Comparison of ENCODE assay signal across 8 mouse cellular contexts in genomic region chr6:91684474-91684829, GRCm38 (mm10). TPM values are rescaled to one million over a fixed set of nuclear protein-coding genes. Genes with fewer than 3 reads are reported as not detected.
DNase-seq lines count a peak whose midpoint lies in the region; ATAC-seq and TF ChIP-seq lines count a peak whose summit lies in the region.

No protein-coding gene starts in this region.

- TF ChIP-seq EP300 in MEL (IDR thresholded peaks at IDR 0.05; ENCODE audit: low read depth in 1 of 2, low read length in 2 of 2): no peak

- no peak for TF ChIP-seq RAD21 in MEL (IDR thresholded peaks at IDR 0.05; ENCODE audit: low read depth, low read length)

- 6% methylated on average over 13 of the region's 13 CpGs for WGBS in heart, embryonic 15.5 days
- 6% methylated on average over 10 of the region's 13 CpGs for WGBS in forebrain, embryonic 12.5 days
- WGBS in limb, embryonic 12.5 days: 2% methylated on average over 13 of the region's 13 CpGs
- WGBS in midbrain, embryonic 15.5 days: 1% methylated on average over 13 of the region's 13 CpGs

- no peak for DNase-seq in heart, adult 9 months (ENCODE audit: low spot score in 2 of 2)
- DNase-seq in MEL (ENCODE audit: low read depth, low spot score): peak; percentile 54
- no peak for DNase-seq in ovary, postnatal 10 days (ENCODE audit: low spot score)

- peaks cover 53% of the 10 kb centered on the region for H3K4me1 ChIP-seq in heart, embryonic 15.5 days (replicated peaks)
- peaks cover 13 to 39% of the 10 kb centered on the region in 2 experiments for H3K4me1 ChIP-seq in MEL (ENCODE audit: control insufficient read depth in 1 of 2, insufficient read depth in 2 of 2, low read length in 2 of 2)
- peaks cover 48% of the 10 kb centered on the region for H3K4me1 ChIP-seq in forebrain, embryonic 12.5 days
- peaks cover 37% of the 10 kb centered on the region for H3K4me1 ChIP-seq in limb, embryonic 12.5 days (replicated peaks)
- H3K4me1 ChIP-seq in midbrain, embryonic 15.5 days: peaks cover 46% of the 10 kb centered on the region

- H3K9ac ChIP-seq in heart, embryonic 15.5 days: peak overlapping the region; percentile 89
- H3K9ac ChIP-seq in MEL (ENCODE audit: control insufficient read depth, low read depth, low read length, poor library complexity, severe bottlenecking): peak overlapping the region; percentile 79
- H3K9ac ChIP-seq in forebrain, embryonic 12.5 days: peak overlapping the region; percentile 83
- peak overlapping the region; percentile 88 for H3K9ac ChIP-seq in limb, embryonic 12.5 days (replicated peaks)
- H3K9ac ChIP-seq in midbrain, embryonic 15.5 days: peak overlapping the region; percentile 96

- ATAC-seq in heart, embryonic 15.5 days (replicated peaks; ENCODE audit: insufficient number of reproducible peaks, insufficient read depth, low FRiP score, low read depth): peak; percentile 28; the same call in 1 of the 2 replicates
- ATAC-seq in forebrain, embryonic 12.5 days (ENCODE audit: low FRiP score): no peak; the same call in none of the 2 replicates
- peak; percentile 39; the same call in 1 of the 2 replicates for ATAC-seq in limb, embryonic 12.5 days (ENCODE audit: insufficient number of reproducible peaks, insufficient read depth, low FRiP score, low TSS enrichment, low read depth)
- peak; percentile 71 for ATAC-seq in midbrain, embryonic 15.5 days (replicated peaks)
- ATAC-seq in erythroid progenitor cell, adult 5-6 weeks (replicated peaks; ENCODE audit: low FRiP score, poor library complexity, severe bottlenecking): no peak

- TF ChIP-seq CTCF in MEL (IDR thresholded peaks at IDR 0.05 in 2 of 3, conservative IDR thresholded peaks at IDR 0.05 in 1 of 3; ENCODE audit: control insufficient read depth in 1 of 3, insufficient read depth in 1 of 3, low read depth in 2 of 3, low read length in 3 of 3, poor library complexity in 1 of 3, severe bottlenecking in 1 of 3): no peak

- peak overlapping the region; percentile 88 for H3K27ac ChIP-seq in heart, embryonic 15.5 days
- H3K27ac ChIP-seq in MEL (ENCODE audit: control insufficient read depth, low read depth, low read length): peak overlapping the region; percentile 61
- H3K27ac ChIP-seq in forebrain, embryonic 12.5 days: peak overlapping the region; percentile 93
- H3K27ac ChIP-seq in limb, embryonic 12.5 days: peak overlapping the region; percentile 87
- peak overlapping the region; percentile 96 for H3K27ac ChIP-seq in midbrain, embryonic 15.5 days

- no peaks in the 10 kb centered on the region for H3K9me3 ChIP-seq in heart, embryonic 15.5 days (replicated peaks)
- no peaks in the 10 kb centered on the region for H3K9me3 ChIP-seq in MEL (replicated peaks; ENCODE audit: insufficient read depth, low read length)
- no peaks in the 10 kb centered on the region for H3K9me3 ChIP-seq in forebrain, embryonic 12.5 days
- H3K9me3 ChIP-seq in limb, embryonic 12.5 days: no peaks in the 10 kb centered on the region
- no peaks in the 10 kb centered on the region for H3K9me3 ChIP-seq in midbrain, embryonic 15.5 days

- no peaks in the 10 kb centered on the region for H3K36me3 ChIP-seq in heart, embryonic 15.5 days
- H3K36me3 ChIP-seq in MEL (ENCODE audit: control insufficient read depth in 1 of 2, insufficient read depth in 2 of 2, low read length in 2 of 2): peaks cover 0 to 28% of the 10 kb centered on the region in 2 experiments; a peak in 2 of 4 replicates
- no peaks in the 10 kb centered on the region for H3K36me3 ChIP-seq in forebrain, embryonic 12.5 days (replicated peaks)
- no peaks in the 10 kb centered on the region for H3K36me3 ChIP-seq in limb, embryonic 12.5 days
- no peaks in the 10 kb centered on the region for H3K36me3 ChIP-seq in midbrain, embryonic 15.5 days (replicated peaks)

- H3K27me3 ChIP-seq in heart, embryonic 15.5 days: no peaks in the 10 kb centered on the region
- H3K27me3 ChIP-seq in MEL (ENCODE audit: control insufficient read depth in 1 of 2, insufficient read depth in 2 of 2, low read length in 2 of 2): no peaks in the 10 kb centered on the region
- H3K27me3 ChIP-seq in forebrain, embryonic 12.5 days: 0 out of 2 replicates have a peak, but pooled peaks cover 7% of the 10 kb centered on the region
- H3K27me3 ChIP-seq in limb, embryonic 12.5 days: no peaks in the 10 kb centered on the region
- H3K27me3 ChIP-seq in midbrain, embryonic 15.5 days (replicated peaks): no peaks in the 10 kb centered on the region

- peak overlapping the region; percentile 93 for H3K4me2 ChIP-seq in heart, embryonic 15.5 days
- H3K4me2 ChIP-seq in forebrain, embryonic 12.5 days: peak overlapping the region; percentile 80
- H3K4me2 ChIP-seq in limb, embryonic 12.5 days: peak overlapping the region; percentile 96
- H3K4me2 ChIP-seq in midbrain, embryonic 15.5 days: peak overlapping the region; percentile 72

- peak overlapping the region; percentile 87 for H3K4me3 ChIP-seq in heart, embryonic 15.5 days
- peak overlapping the region; percentile 73 to 86 for H3K4me3 ChIP-seq in MEL (ENCODE audit: control insufficient read depth in 1 of 2, insufficient read depth in 1 of 2, low read depth in 2 of 2, low read length in 2 of 2)
- H3K4me3 ChIP-seq in forebrain, embryonic 12.5 days (replicated peaks): peak overlapping the region; percentile 65
- H3K4me3 ChIP-seq in limb, embryonic 12.5 days (replicated peaks): peak overlapping the region; percentile 84
- H3K4me3 ChIP-seq in midbrain, embryonic 15.5 days: peak overlapping the region; percentile 87

- peaks cover 41% of the 10 kb centered on the region for H3K79me2 ChIP-seq in MEL (ENCODE audit: control insufficient read depth, insufficient read depth, low read length, poor library complexity)

- TF ChIP-seq POLR2A in MEL (IDR thresholded peaks at IDR 0.05; ENCODE audit: control insufficient read depth in 1 of 2, insufficient read depth in 1 of 2, low read depth in 1 of 2, low read length in 2 of 2, poor library complexity in 1 of 2): no peak

TF ChIP-seq in MEL, 35 proteins besides CTCF, POLR2A, EP300 and RAD21:
- TF ChIP-seq MEF2A (IDR thresholded peaks at IDR 0.05; ENCODE audit: extremely low read depth, insufficient replicate concordance, low read depth, low read length, poor library complexity, severe bottlenecking) (no peak), SMC3 (IDR thresholded peaks at IDR 0.05; ENCODE audit: low read depth, low read length) (no peak), MXI1 (IDR thresholded peaks at IDR 0.05; ENCODE audit: low read depth, low read length) (no peak), POLR2AphosphoS5 (IDR thresholded peaks at IDR 0.05; ENCODE audit: borderline replicate concordance, low read depth, low read length) (no peak), UBTF (IDR thresholded peaks at IDR 0.05; ENCODE audit: borderline replicate concordance, insufficient read depth, low read depth, low read length) (no peak), NELFE (IDR thresholded peaks at IDR 0.05; ENCODE audit: low read depth, low read length) (no peak), MYC (IDR thresholded peaks at IDR 0.05; ENCODE audit: low read depth, low read length) (no peak), KAT2A (conservative IDR thresholded peaks at IDR 0.05; ENCODE audit: low read depth, low read length) (no peak), NRF1 (IDR thresholded peaks at IDR 0.05; ENCODE audit: insufficient read depth, low read depth, low read length, poor library complexity, severe bottlenecking) (no peak), JUND (IDR thresholded peaks at IDR 0.05; ENCODE audit: low read depth, low read length) (no peak), E2F4 (IDR thresholded peaks at IDR 0.05; ENCODE audit: borderline replicate concordance, low read depth, low read length) (no peak), GABPA (IDR thresholded peaks at IDR 0.05; ENCODE audit: low read depth, low read length) (no peak), ZC3H11A (IDR thresholded peaks at IDR 0.05; ENCODE audit: low read depth, low read length) (no peak)

RNA-seq across cellular contexts. Expression of gene Slc6a6, which starts 0.6 kb away (rescaled TPM):
- 72.5 and 74.9 TPM in 2 replicates for polyA plus RNA-seq in heart, embryonic 15.5 days (2015; fragmentation: Nextera tagmentation; extraction: Ambion mirVana)
- total RNA-seq in MEL (2012; rRNA removed): 54.6 and 57.2 TPM in 2 replicates
- 10 to 100 TPM in 1 of 2 experiments, not detected in 1; 90.0 TPM for polyA plus RNA-seq in MEL (2012; ENCODE audit: insufficient read depth in 1 of 2, insufficient read length in 2 of 2, low read depth in 1 of 2, low replicate concordance in 2 of 2, missing spikeins in 1 of 2)
- polyA plus RNA-seq in forebrain, embryonic 12.5 days (2016; fragmentation: Nextera tagmentation; extraction: Ambion mirVana): 67.6 and 79.0 TPM in 2 replicates
- polyA plus RNA-seq in limb, embryonic 12.5 days (2016; fragmentation: Nextera tagmentation; extraction: Ambion mirVana): 45.4 and 47.1 TPM in 2 replicates
- 117 and 123 TPM in 2 replicates for polyA plus RNA-seq in midbrain, embryonic 15.5 days (2015; fragmentation: Nextera tagmentation; extraction: Ambion mirVana)
- total RNA-seq in erythroid progenitor cell, adult 5-6 weeks (2015; ENCODE audit: low replicate concordance): 25.6 and 25.9 TPM in 2 replicates
- 9.8 and 10.9 TPM in 2 replicates for total RNA-seq in erythroid progenitor cell, adult 5-6 weeks (2017; ENCODE audit: low replicate concordance)

Comparison
In these comparisons a context has a peak if more than half of its experiments do, and no peak if none do; other contexts are left out.
1. ATAC-seq: peak in heart, embryonic 15.5 days (single experiment), limb, embryonic 12.5 days (single experiment) and midbrain, embryonic 15.5 days (single experiment); none in forebrain, embryonic 12.5 days (single experiment) and erythroid progenitor cell, adult 5-6 weeks (single experiment).
2. Peak in every context shown above with its lines, with median percentiles within 50 percentile points of each other: H3K27ac ChIP-seq, H3K4me2 ChIP-seq, H3K4me3 ChIP-seq and H3K9ac ChIP-seq.